Mouse (Mus musculus): ENCODE data around the gene Cep112. TPM values are rescaled to one million over a fixed set of nuclear protein-coding genes. Genes with fewer than 3 reads are reported as not detected.

The Cep112 gene
- polyA plus RNA-seq, 1 experiment = not detected

DNA sequence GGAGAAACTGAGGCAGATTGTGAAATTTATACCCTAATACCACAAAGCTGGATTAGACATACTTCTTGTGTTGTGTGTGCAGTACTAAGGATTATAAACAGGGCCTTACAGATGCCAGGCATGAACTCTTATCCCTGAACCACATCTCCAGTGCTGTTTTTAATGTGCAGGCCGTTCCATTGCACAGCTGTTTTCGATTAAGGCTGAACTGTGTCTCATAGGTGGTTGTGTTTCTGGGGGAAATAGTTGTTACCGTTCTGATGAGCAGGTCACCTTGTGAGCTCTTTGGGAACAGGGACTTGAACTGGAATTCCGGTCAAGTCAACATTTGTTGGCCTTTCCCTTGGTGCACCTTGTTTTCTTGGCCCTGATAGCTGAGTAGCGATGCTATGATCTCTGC is 456.7 kb downstream of the Cep112 start:
- Histone ChIP-seq H3K4me3 (ENCODE audit: insufficient read depth, low read depth, low read length) (no peak overlapping the region), H3K4me1 (ENCODE audit: control insufficient read depth, insufficient read depth, low read length) (no peaks in the 10 kb centered on the region), H3K27ac (ENCODE audit: insufficient read depth, low read depth, low read length) (no peak overlapping the region)
- TF ChIP-seq CTCF (IDR thresholded peaks at IDR 0.05; ENCODE audit: insufficient read depth, low read depth, low read length) (no peak), POLR2A (IDR thresholded peaks at IDR 0.05; ENCODE audit: insufficient read depth, low read depth, low read length) (no peak)
- WGBS = 90% methylated on average over 5 of the region's 5 CpGs

- H3K4me1 ChIP-seq (ENCODE audit: control insufficient read depth, insufficient read depth, low read length) = peaks cover 2% of the 10 kb centered on the region; the same call in 1 of the 2 replicates
- H3K27ac ChIP-seq (ENCODE audit: insufficient read depth, low read depth, low read length) = no peak overlapping the region
- H3K4me3 ChIP-seq (ENCODE audit: insufficient read depth, low read depth, low read length) = no peak overlapping the region
- TF ChIP-seq CTCF (IDR thresholded peaks at IDR 0.05; ENCODE audit: insufficient read depth, low read depth, low read length) = no peak
- TF ChIP-seq POLR2A (IDR thresholded peaks at IDR 0.05; ENCODE audit: insufficient read depth, low read depth, low read length) = no peak
- 57% methylated on average over 19 of the region's 19 CpGs for WGBS
Observed at GRCm38 (mm10) chr11:108885276-108885896, 460.4 kb downstream of the Cep112 start.

DNA sequence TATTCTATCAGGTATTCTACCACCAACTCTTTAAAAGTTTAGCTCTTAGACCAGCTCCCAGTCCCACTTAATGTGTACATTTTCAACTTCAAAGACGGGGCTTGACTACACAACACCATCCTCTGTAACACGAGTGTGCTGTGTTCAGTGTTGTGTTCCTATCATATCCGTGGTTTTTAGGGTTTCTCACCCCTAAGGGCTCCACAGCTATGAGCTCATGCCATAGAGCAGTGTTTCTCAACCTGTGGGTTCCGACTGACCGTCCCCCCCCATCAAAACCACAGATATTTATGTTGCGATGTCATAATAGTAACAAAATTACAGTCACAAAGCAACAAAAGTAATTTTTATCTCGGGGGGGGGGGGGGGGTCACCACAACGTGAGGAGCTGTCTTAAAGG is 461.1 kb downstream of the Cep112 start:
- Histone ChIP-seq H3K27ac (ENCODE audit: insufficient read depth, low read depth, low read length) (no peak overlapping the region), H3K4me3 (ENCODE audit: insufficient read depth, low read depth, low read length) (no peak overlapping the region), H3K4me1 (ENCODE audit: control insufficient read depth, insufficient read depth, low read length) (peaks cover 4% of the 10 kb centered on the region; the same call in 1 of the 2 replicates)
- TF ChIP-seq CTCF (IDR thresholded peaks at IDR 0.05; ENCODE audit: insufficient read depth, low read depth, low read length) = no peak
- TF ChIP-seq POLR2A (IDR thresholded peaks at IDR 0.05; ENCODE audit: insufficient read depth, low read depth, low read length) = no peak
- WGBS = 73% methylated on average over 8 of the region's 8 CpGs

DNA sequence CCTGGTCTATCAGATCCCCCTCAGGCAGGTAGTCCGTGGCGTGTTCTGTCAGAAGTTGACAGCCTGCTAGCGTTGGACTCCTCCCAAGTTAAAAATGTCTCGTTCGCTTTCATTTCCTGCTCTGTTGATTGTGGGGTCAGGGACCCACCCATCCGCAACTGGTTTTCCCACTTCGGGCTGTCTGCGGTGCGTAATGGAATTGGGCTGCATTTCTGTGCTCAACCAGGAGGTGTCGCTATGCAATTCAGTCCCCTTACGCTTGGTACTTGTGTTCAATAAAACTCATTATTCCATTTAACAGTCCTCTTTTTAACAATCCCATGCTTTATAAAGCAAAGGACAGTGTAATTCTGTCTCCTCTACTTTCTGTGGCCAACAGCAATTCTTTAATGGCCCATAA is 464.1 kb downstream of the Cep112 start:
- Histone ChIP-seq H3K27ac (ENCODE audit: insufficient read depth, low read depth, low read length) (no peak overlapping the region), H3K4me3 (ENCODE audit: insufficient read depth, low read depth, low read length) (no peak overlapping the region), H3K4me1 (ENCODE audit: control insufficient read depth, insufficient read depth, low read length) (peaks cover 13% of the 10 kb centered on the region)
- TF ChIP-seq CTCF (IDR thresholded peaks at IDR 0.05; ENCODE audit: insufficient read depth, low read depth, low read length) (no peak), POLR2A (IDR thresholded peaks at IDR 0.05; ENCODE audit: insufficient read depth, low read depth, low read length) (no peak)
- 72% methylated on average over 11 of the region's 11 CpGs for WGBS

DNA sequence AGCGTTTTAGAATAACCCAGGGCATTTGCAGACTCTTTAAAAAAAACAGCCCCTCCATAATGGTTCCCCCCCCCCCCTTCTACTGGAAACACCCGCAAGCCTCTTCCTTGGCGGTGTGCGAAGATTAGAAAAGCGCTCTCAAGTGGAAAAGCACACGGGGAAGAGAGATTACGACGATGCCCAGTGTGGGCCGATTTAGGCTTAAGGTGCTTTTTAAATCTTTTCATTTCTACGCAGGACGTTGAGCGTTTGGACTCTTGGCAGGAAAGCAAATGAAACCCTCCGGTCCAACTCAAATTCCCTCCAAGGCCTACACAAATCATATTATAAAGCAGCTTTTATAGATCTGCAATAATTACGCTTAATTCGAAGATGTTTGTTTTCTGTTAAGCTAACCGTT is 465.6 kb downstream of the Cep112 start:
- Histone ChIP-seq H3K27ac (ENCODE audit: insufficient read depth, low read depth, low read length) (no peak overlapping the region), H3K4me3 (ENCODE audit: insufficient read depth, low read depth, low read length) (peak overlapping the region; percentile 30; the same call in 1 of the 2 replicates), H3K4me1 (ENCODE audit: control insufficient read depth, insufficient read depth, low read length) (peaks cover 13% of the 10 kb centered on the region)
- TF ChIP-seq POLR2A (IDR thresholded peaks at IDR 0.05; ENCODE audit: insufficient read depth, low read depth, low read length) (no peak), CTCF (IDR thresholded peaks at IDR 0.05; ENCODE audit: insufficient read depth, low read depth, low read length) (no peak)
- 12% methylated on average over 16 of the region's 16 CpGs for WGBS

DNA sequence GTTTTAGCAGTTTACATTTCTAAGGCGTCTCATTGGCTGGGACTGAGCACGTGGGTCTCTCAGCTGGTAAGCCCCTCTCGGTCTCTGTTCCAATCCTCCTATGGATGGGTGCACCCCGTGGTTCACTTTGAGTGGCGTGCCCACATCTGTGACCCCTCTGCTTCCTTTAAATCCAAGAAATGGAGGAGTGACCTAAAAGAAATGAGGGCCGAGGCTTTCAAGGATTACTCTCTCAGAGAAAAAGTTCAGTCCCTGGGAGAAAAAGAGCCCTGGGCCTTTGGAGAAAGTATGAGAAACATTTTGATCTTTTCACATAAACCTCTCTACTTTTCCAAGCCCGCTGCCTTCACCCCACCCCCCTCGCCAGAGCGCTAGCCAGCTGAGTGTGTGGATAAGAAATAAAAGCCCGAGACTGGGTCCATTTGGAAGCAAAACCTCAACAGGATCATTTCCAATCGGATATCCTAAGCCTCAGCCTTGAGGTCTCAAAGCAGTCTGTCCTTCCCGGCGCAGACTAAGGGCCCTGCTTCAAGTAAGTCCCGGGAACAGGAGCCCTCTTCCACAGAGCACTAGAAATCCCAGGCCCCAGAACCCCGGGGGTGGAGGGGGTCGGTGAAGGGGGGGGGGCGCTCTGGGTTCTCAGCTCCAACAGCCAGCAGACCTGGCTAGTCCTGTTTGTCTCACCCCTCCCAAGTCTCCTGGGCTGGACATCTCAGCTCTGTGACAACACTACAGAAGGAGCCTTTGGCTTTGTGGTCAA is 466.3 kb downstream of the Cep112 start:
- 11% methylated on average over 17 of the region's 17 CpGs for WGBS
- H3K4me1 ChIP-seq (ENCODE audit: control insufficient read depth, insufficient read depth, low read length) = peaks cover 13% of the 10 kb centered on the region
- peak overlapping the region; percentile 30; the same call in 1 of the 2 replicates for H3K4me3 ChIP-seq (ENCODE audit: insufficient read depth, low read depth, low read length)
- no peak overlapping the region for H3K27ac ChIP-seq (ENCODE audit: insufficient read depth, low read depth, low read length)
- TF ChIP-seq POLR2A (IDR thresholded peaks at IDR 0.05; ENCODE audit: insufficient read depth, low read depth, low read length) (no peak), CTCF (IDR thresholded peaks at IDR 0.05; ENCODE audit: insufficient read depth, low read depth, low read length) (no peak)

- TF ChIP-seq POLR2A (IDR thresholded peaks at IDR 0.05; ENCODE audit: insufficient read depth, low read depth, low read length) (no peak), CTCF (IDR thresholded peaks at IDR 0.05; ENCODE audit: insufficient read depth, low read depth, low read length) (no peak)
- peaks cover 13% of the 10 kb centered on the region for H3K4me1 ChIP-seq (ENCODE audit: control insufficient read depth, insufficient read depth, low read length)
- no peak overlapping the region for H3K4me3 ChIP-seq (ENCODE audit: insufficient read depth, low read depth, low read length)
- H3K27ac ChIP-seq (ENCODE audit: insufficient read depth, low read depth, low read length) = no peak overlapping the region
- WGBS = 19% methylated on average over 21 of the region's 21 CpGs
Observed at GRCm38 (mm10) chr11:108891871-108892380, 466.9 kb downstream of the Cep112 start.

DNA sequence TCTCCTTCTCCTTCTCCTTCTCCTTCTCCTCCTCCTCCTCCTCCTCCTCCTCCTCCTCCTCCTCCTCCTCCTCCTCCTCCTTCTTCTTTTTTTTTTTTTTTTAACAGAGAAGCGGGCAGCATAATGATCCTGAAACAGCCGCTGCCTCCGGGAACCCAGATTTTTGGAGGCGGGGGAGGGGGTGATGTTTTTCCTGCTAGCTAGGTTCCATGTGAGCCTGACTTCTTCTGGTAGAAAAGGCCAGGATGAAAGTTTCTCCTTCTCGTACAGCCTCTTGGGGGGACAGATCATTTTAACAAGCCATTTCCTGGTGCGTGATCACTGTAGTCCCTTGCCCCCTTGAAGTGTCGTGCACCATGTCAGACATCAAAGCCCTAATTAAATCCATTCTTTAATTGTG is 467.4 kb downstream of the Cep112 start:
- H3K4me1 ChIP-seq (ENCODE audit: control insufficient read depth, insufficient read depth, low read length) = peaks cover 13% of the 10 kb centered on the region
- WGBS = 40% methylated on average over 7 of the region's 7 CpGs
- TF ChIP-seq CTCF (IDR thresholded peaks at IDR 0.05; ENCODE audit: insufficient read depth, low read depth, low read length) = no peak
- no peak for TF ChIP-seq POLR2A (IDR thresholded peaks at IDR 0.05; ENCODE audit: insufficient read depth, low read depth, low read length)
- H3K27ac ChIP-seq (ENCODE audit: insufficient read depth, low read depth, low read length) = no peak overlapping the region
- H3K4me3 ChIP-seq (ENCODE audit: insufficient read depth, low read depth, low read length) = no peak overlapping the region

- 89% methylated on average over 12 of the region's 12 CpGs for WGBS
- Histone ChIP-seq H3K27ac (ENCODE audit: insufficient read depth, low read depth, low read length) (no peak overlapping the region), H3K4me3 (ENCODE audit: insufficient read depth, low read depth, low read length) (no peak overlapping the region), H3K4me1 (ENCODE audit: control insufficient read depth, insufficient read depth, low read length) (peaks cover 13% of the 10 kb centered on the region)
- no peak for TF ChIP-seq CTCF (IDR thresholded peaks at IDR 0.05; ENCODE audit: insufficient read depth, low read depth, low read length)
- TF ChIP-seq POLR2A (IDR thresholded peaks at IDR 0.05; ENCODE audit: insufficient read depth, low read depth, low read length) = no peak
Observed at GRCm38 (mm10) chr11:108893232-108893790, 468.3 kb downstream of the Cep112 start.

Measured in olfactory bulb, adult 2 months (tissue).